Mouse (Mus musculus) ES-Bruce4 (cell line): Measurements from ENCODE around the gene Zfp618.

Experiments
- CTCF ChIP-seq: IDR thresholded peaks from one replicate; pipeline ENCODE4 v1.8.1; 2011; ENCODE audit warnings: low read depth, low read length
- EP300 ChIP-seq: IDR thresholded peaks from 2 replicates; pipeline ENCODE4 v1.6.1; 2011; ENCODE audit warnings: low read depth, low read length; ENCODE audit not compliant: insufficient read depth
- POLR2A ChIP-seq: IDR thresholded peaks from one replicate; pipeline ENCODE4 v1.8.1; 2011; ENCODE audit warnings: low read length; ENCODE audit not compliant: insufficient read depth

GRCm38 (mm10) chr4:63067822-63068221 lies 102.4 kb downstream of the Zfp618 start:
- no peak for TF ChIP-seq CTCF
- no peak for TF ChIP-seq POLR2A
- no peak for TF ChIP-seq EP300
